18 mouse cellular contexts compared by ENCODE assay signal in the genomic region with DNA sequence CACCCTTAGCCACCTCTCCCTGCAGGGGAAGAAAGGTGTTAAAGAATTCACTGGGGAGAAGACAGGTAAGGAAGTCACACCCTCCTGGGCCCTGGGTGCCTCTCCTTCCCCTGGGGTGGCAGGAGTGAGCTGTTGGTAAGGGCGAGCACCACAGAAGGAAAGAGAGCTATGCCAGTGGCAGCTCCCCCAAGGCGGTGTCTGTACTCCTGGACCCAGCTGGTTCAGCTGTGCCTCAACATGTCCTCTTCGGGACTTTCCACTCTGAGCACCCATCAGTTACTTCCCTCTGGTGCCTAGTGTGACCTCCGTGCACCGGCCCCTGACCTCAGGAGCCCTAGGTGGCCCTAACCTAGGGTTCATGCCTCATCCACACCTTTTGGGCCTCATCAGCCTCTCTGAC. TPM values are rescaled to one million over a fixed set of nuclear protein-coding genes. Genes with fewer than 3 reads are reported as not detected.
DNase-seq lines count a peak whose midpoint lies in the region; ATAC-seq and TF ChIP-seq lines count a peak whose summit lies in the region.
"Had no signal": no experiment of that assay in that cellular context is flagged by ENCODE, and none has a peak within 500 bp of the region (broad histone marks: within the 10 kb centered on the region; RNA-seq: fewer than 3 reads in every experiment).

No protein-coding gene starts in this region.

- ATAC-seq in heart, embryonic 15.5 days (replicated peaks; ENCODE audit: insufficient number of reproducible peaks, insufficient read depth, low FRiP score, low read depth), result no peak
- no peak for ATAC-seq in forebrain, embryonic 15.5 days (replicated peaks)
- no peak for ATAC-seq in stomach, postnatal 0 days (ENCODE audit: low FRiP score, low TSS enrichment)
- ATAC-seq: CD4-positive, CD25-positive, alpha-beta regulatory T cell, adult 4 months; hindbrain, postnatal 0 days; midbrain, embryonic 15.5 days had no signal

- TF ChIP-seq EP300 in stomach, postnatal 0 days (optimal IDR thresholded peaks at IDR 0.05), result no peak

- H3K9ac ChIP-seq in heart, embryonic 15.5 days, result no peak overlapping the region
- no peak overlapping the region for H3K9ac ChIP-seq in forebrain, embryonic 15.5 days (replicated peaks)
- H3K9ac ChIP-seq in stomach, postnatal 0 days (ENCODE audit: low read length), result no peak overlapping the region
- H3K9ac ChIP-seq: midbrain, embryonic 15.5 days had no signal

- TF ChIP-seq POLR2A in thymus, adult 2 months (IDR thresholded peaks at IDR 0.05; ENCODE audit: control insufficient read depth, extremely low read depth, insufficient read depth, low read length, poor library complexity), result no peak

- WGBS in heart, embryonic 15.5 days, result 89% methylated on average over 4 of the region's 5 CpGs
- WGBS in thymus, adult 2 months, result 90% methylated on average over 5 of the region's 5 CpGs
- WGBS in forebrain, embryonic 15.5 days, result 92% methylated on average over 4 of the region's 5 CpGs
- 52% methylated on average over 4 of the region's 5 CpGs for WGBS in stomach, postnatal 0 days

- no peaks in the 10 kb centered on the region for H3K36me3 ChIP-seq in heart, embryonic 15.5 days
- H3K36me3 ChIP-seq in thymus, adult 2 months (ENCODE audit: control insufficient read depth, insufficient read depth, low read length), result no peaks in the 10 kb centered on the region
- H3K36me3 ChIP-seq in forebrain, embryonic 15.5 days, result no peaks in the 10 kb centered on the region
- no peaks in the 10 kb centered on the region for H3K36me3 ChIP-seq in stomach, postnatal 0 days (ENCODE audit: control insufficient read depth, insufficient read depth, low read length)
- H3K36me3 ChIP-seq: midbrain, embryonic 15.5 days had no signal

- H3K9me3 ChIP-seq in heart, embryonic 15.5 days (replicated peaks), result no peaks in the 10 kb centered on the region
- H3K9me3 ChIP-seq in forebrain, embryonic 15.5 days, result no peaks in the 10 kb centered on the region
- no peaks in the 10 kb centered on the region for H3K9me3 ChIP-seq in stomach, postnatal 0 days (ENCODE audit: control insufficient read depth, low read length)
- H3K9me3 ChIP-seq: midbrain, embryonic 15.5 days had no signal

- no peak overlapping the region for H3K4me2 ChIP-seq in heart, embryonic 15.5 days
- H3K4me2 ChIP-seq in forebrain, embryonic 15.5 days (replicated peaks), result no peak overlapping the region
- no peak overlapping the region for H3K4me2 ChIP-seq in stomach, postnatal 0 days (replicated peaks; ENCODE audit: low read depth)
- H3K4me2 ChIP-seq: midbrain, embryonic 15.5 days had no signal

- 0 out of 2 replicates have a peak, but pooled peaks have one; percentile 20 for TF ChIP-seq CTCF in thymus, adult 2 months (IDR thresholded peaks at IDR 0.05; ENCODE audit: borderline replicate concordance, control insufficient read depth, extremely low read depth, insufficient read depth, low read length, poor library complexity)
- 0 out of 2 replicates have a peak, but pooled peaks have one; percentile 20 for TF ChIP-seq CTCF in stomach, postnatal 0 days (IDR thresholded peaks at IDR 0.05; ENCODE audit: low read depth)

- no peak for DNase-seq in heart, postnatal 10 days
- no peak for DNase-seq in thymus, adult 2 months
- DNase-seq in thymus, postnatal 25 days, result no peak
- no peak for DNase-seq in stomach, postnatal 0 days (ENCODE audit: low spot score)
- no peak for DNase-seq in layer of hippocampus, postnatal 10 days (ENCODE audit: low spot score in 2 of 2)
- no peak for DNase-seq in kidney, postnatal 4 days
- DNase-seq: adrenal gland, postnatal 10 days; cerebellum, adult 9-10 months; gastrocnemius, postnatal 14 days; kidney, adult 18-20 months; kidney, postnatal 36 days; left cerebral cortex, postnatal 4 days; thymus, postnatal 36 days had no signal

- no peaks in the 10 kb centered on the region for H3K27me3 ChIP-seq in heart, embryonic 15.5 days
- H3K27me3 ChIP-seq in thymus, adult 2 months (ENCODE audit: control insufficient read depth, insufficient read depth, low read length), result no peaks in the 10 kb centered on the region
- H3K27me3 ChIP-seq in forebrain, embryonic 15.5 days, result no peaks in the 10 kb centered on the region
- H3K27me3 ChIP-seq in stomach, postnatal 0 days (ENCODE audit: control insufficient read depth, insufficient read depth, low read length), result no peaks in the 10 kb centered on the region
- H3K27me3 ChIP-seq: midbrain, embryonic 15.5 days had no signal

- intact Hi-C loops in heart, postnatal 10 days (cut with DNase I), result no loop called here

- H3K4me1 ChIP-seq in heart, embryonic 15.5 days (replicated peaks), result peaks cover 89% of the 10 kb centered on the region
- H3K4me1 ChIP-seq in thymus, adult 2 months (replicated peaks; ENCODE audit: control insufficient read depth, insufficient read depth, low read length), result peaks cover 9% of the 10 kb centered on the region; the same call in 1 of the 2 replicates
- peaks cover 83% of the 10 kb centered on the region for H3K4me1 ChIP-seq in forebrain, embryonic 15.5 days
- H3K4me1 ChIP-seq in stomach, postnatal 0 days (replicated peaks; ENCODE audit: control insufficient read depth, insufficient read depth), result peaks cover 18% of the 10 kb centered on the region

- H3K4me3 ChIP-seq in heart, embryonic 15.5 days, result no peak overlapping the region
- no peak overlapping the region for H3K4me3 ChIP-seq in thymus, adult 2 months (ENCODE audit: control insufficient read depth, insufficient read depth, low read length)
- H3K4me3 ChIP-seq in forebrain, embryonic 15.5 days, result no peak overlapping the region
- H3K4me3 ChIP-seq in stomach, postnatal 0 days (ENCODE audit: low read depth, low read length), result no peak overlapping the region
- H3K4me3 ChIP-seq: midbrain, embryonic 15.5 days had no signal

- H3K27ac ChIP-seq in heart, embryonic 15.5 days, result 0 out of 2 replicates have a peak overlapping the region, but pooled peaks have one; percentile 7
- no peak overlapping the region for H3K27ac ChIP-seq in thymus, adult 2 months (ENCODE audit: control insufficient read depth, insufficient read depth, low read length)
- H3K27ac ChIP-seq in forebrain, embryonic 15.5 days (replicated peaks), result peak overlapping the region; percentile 95; the same call in 1 of the 2 replicates
- peak overlapping the region; percentile 35; the same call in 1 of the 2 replicates for H3K27ac ChIP-seq in stomach, postnatal 0 days (replicated peaks)
- H3K27ac ChIP-seq: midbrain, embryonic 15.5 days had no signal

RNA-seq across cellular contexts. Expression of a gene that starts 31.9 kb away (rescaled TPM):
- 14.9 and 22.2 TPM in 2 replicates for polyA plus RNA-seq in heart, embryonic 15.5 days (2015; fragmentation: Nextera tagmentation; extraction: Ambion mirVana)
- 100 to 1,000 TPM; 112 to 125 TPM for total RNA-seq in heart, postnatal 10 days (2021)
- 75.8 and 98.4 TPM in 2 replicates for polyA plus RNA-seq in thymus, adult 2 months (2012; rRNA removed)
- 30.2 and 31.6 TPM in 2 replicates for polyA plus RNA-seq in forebrain, embryonic 15.5 days (2015; fragmentation: Nextera tagmentation; extraction: Ambion mirVana)
- 11.1 and 12.1 TPM in 2 replicates for polyA plus RNA-seq in stomach, postnatal 0 days (2015; fragmentation: Nextera tagmentation; extraction: Ambion mirVana)
- 100 to 1,000 TPM; 171 to 187 TPM for total RNA-seq in layer of hippocampus, postnatal 10 days (2021)
